Mouse (Mus musculus) erythroblast, adult 5-6 weeks (primary cell): ENCODE results near the gene Atl1. TPM values are rescaled to one million over a fixed set of nuclear protein-coding genes. Genes with fewer than 3 reads are reported as not detected.
A peak's percentile ranks its signal among the peaks of the same experiment; 100 is the strongest.

Source experiments
- ATAC-seq: replicated peaks from 2 replicates; pipeline ENCODE4 v1.8.0; 2016; ENCODE audit warnings: moderate number of reproducible peaks, mild to moderate bottlenecking, moderate TSS enrichment, inconsistent platforms; ENCODE audit not compliant: poor library complexity, low FRiP score, severe bottlenecking
- total RNA-seq, 2 experiments: library from RNA; stranded (forward) in 1 of 2; stranded (reverse) in 1 of 2; fragments of 150-400 nt in 1 of 2; fragments of 200-764, 138-1000 nt in 1 of 2; gene quantifications; 2 replicates each; pipeline versions ENCODE4 v1.2.3 to v1.2.4; 2015 to 2017; ENCODE audit warnings: low replicate concordance in 2 of 2

The Atl1 gene
- total RNA-seq, 2 experiments from 2014 or later = 9.6 to 12.8 TPM

DNA sequence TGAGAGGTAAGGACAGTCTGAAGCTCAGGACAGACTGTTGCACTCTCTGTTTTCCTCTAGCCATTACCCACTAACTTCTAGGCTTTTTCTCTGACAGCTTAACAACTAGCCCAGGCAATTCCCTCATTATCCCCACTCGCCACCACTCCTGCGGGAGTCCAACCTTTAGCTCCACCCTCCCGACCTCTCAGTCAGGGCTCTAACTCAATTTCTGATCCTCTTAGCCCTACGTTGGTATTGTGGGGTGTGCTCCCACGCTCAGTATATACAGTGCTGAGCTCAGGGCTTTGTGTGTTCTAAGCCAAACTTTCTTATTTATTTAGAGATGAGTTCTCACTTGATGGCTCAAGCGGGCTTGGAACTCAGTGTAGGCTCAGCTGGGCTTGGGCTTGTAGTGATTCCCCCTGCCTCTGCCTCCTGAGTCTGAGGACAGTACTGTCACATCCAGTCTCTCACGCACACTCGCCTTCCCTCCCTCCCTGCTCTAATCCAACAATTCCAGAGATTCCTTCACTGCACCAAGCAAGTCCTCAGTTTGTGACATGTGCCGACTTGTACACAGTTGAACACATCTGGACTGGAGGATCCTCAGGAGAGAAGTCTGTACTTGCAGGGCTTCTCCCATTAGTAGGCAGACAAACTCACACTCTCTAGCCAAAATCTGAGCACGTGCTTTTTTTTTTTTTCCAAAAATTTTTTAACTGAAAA is 11.1 kb upstream of the Atl1 start:
- ATAC-seq = no peak

GRCm38 (mm10) chr12:69884053-69884452 is 8.4 kb upstream of the Atl1 start:
- ATAC-seq = no peak

- no peak for ATAC-seq
Measured at GRCm38 (mm10) chr12:69885170-69885923, 7.1 kb upstream of the Atl1 start.

GRCm38 (mm10) chr12:69887776-69888175 is 4.6 kb upstream of the Atl1 start:
- ATAC-seq = no peak

GRCm38 (mm10) chr12:69888345-69888744 is 4.1 kb upstream of the Atl1 start:
- no peak for ATAC-seq

DNA sequence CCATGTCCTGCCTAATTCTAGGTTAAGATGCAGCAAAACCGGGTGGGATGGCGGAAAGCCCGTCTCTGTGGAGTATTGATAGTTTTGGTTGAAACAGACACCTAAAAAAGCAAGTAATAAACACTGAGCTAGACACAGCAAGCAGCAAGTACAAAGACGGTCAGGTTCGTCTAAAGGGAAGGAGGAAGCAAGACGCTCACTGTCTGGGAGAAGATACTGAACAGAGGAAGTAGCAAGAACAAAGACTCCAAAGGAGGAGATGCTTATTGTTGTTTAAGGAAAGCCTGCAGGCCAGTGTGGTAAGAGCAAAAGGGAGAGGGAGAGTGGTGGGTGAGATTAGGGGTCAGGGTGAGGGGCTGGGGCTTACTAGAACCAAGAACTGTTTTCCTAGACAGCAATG is 2.4 kb upstream of the Atl1 start:
- ATAC-seq = no peak

DNA sequence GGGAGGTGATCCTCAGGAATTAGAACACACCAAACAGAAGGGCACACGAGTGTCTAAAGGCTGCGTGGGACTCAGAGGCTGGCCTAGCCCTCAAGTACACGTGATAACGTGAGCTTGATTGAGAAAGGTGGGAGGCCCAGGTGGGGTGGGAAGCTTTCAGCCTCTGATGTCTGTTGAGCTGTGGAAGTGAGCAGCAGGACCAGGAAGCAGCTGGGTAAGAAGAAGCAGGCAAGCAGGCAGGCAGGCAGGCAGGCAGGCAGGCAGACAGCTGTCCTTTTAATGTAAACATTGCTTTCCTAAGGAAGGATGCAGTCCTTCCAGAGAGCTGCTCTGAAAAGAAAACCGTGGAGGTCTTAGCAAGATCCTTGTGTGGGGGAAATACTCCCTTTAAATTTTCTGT is 1.9 kb upstream of the Atl1 start:
- peak; percentile 36 for ATAC-seq

- ATAC-seq = no peak
Measured at GRCm38 (mm10) chr12:69891721-69892120, 693 bp upstream of the Atl1 start.

GRCm38 (mm10) chr12:69893927-69894326 is 1.5 kb downstream of the Atl1 start:
- ATAC-seq = no peak

DNA sequence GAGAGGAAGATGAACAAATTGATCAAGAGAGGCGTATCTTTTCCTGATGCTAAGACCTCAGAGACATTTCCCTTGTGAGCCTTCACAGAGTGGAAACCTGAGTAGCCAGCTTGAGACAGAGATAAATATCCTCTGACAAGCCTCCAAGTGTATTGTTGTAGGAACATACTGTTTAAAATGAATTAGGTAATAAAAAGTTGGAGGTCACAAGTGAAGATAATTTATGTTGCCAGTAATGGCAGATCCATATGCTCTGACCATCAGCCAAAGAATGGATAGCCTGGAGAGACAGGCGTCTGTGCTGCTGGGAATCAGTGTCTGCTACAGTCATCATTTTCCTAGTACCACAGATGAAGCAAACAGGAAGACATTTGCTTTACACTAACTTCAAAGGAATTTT is 2.6 kb downstream of the Atl1 start:
- ATAC-seq = no peak

GRCm38 (mm10) chr12:69898119-69898518 is 5.7 kb downstream of the Atl1 start:
- ATAC-seq = no peak

DNA sequence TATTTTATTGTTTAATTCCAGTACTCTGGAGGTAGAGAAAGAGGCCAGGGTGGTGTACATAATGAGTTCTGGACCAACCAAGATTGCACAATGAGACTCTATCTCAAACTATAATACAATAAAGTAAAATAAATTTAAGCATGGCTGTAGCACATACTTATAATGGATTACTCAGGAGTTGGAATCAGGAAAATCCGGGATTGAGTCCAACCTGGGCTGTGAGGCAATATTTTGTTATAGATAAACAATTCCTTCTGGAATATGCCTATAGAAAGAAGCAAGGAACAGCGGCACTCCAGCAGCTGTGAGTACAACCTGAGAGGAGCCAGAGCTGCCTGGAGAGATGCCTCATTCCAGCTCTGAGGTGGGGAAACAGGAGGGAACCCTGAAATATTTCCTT is 12.6 kb downstream of the Atl1 start:
- no peak for ATAC-seq

DNA sequence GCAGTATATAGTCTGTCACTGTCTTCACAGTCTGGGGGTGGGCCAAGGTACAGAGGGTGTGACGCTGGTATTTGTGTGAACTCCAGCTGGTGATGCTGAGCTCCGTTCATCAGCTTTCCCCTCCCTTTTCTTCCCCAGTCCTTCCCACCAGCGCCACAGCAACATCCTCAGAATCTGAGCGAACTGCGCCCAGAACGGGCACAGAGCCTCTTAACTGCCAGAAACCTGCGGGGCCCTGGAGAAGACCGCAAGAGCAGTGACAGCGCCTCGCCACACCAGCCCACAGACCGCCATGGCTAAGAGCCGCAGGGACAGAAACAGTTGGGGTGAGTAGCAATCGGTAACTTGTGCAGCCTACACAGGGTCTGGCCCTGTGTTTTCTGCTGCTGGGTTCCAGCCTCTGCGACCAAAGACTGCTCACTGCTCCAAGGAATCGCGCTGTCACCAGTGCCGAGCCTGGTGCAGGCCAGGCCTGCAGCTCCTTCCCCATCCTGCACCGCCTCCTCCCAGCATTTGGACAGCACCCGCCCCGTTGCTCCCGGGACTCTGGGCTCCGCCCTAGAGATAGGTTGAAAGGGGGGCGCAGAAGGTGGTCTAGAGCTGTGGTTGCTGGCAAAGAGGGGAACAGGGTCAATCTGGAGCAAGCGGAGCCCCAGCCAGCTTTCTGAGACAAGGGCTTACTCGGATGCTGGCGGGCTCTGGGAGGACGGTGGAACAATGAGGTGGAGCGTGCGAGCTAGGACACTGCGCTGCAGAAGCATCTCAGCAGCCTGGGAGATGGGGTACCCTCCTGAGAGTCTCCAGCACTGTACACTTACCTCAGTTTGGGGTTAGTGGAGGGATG is 15.5 kb downstream of the Atl1 start:
- peak; percentile 52; the same call in 1 of the 2 replicates for ATAC-seq

GRCm38 (mm10) chr12:69908511-69908900 is 16.1 kb downstream of the Atl1 start:
- ATAC-seq = no peak

DNA sequence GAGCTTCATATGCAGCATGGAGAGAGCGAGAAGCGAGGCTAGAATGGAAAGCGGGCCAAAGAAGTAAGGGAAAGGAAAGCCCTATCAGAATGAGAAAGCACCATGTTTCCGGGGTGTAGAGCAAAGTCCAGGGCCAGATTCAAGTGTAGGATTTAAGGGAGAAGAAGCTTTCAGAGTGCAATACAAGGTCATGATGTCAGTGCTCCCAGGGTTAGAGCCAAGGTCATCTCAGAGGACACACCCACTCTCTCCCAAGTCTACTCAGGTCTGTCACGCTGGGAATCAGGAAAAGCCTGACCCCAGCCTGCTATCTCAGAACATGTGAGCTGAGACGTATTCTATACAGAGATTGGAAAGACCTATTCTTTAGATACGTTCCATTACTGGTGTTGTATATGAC is 19.5 kb downstream of the Atl1 start:
- no peak for ATAC-seq

DNA sequence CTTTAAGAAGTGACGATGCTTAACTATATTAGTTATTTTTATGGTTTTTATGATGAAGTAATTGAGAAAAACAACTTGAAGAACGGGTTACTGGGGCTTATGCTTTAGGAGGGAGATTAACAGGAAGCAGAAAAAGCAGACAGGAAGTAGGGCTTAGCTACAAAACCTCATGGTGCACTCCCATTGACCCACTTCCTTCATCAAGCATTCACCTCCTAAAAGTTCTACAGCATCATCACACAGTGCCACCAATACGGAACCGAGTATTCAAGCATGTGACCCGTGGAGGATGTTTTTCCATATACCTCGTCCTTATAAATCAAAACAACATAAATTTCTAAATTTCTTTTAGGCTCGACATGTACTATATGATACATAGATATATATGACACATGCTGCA is 20.3 kb downstream of the Atl1 start:
- no peak for ATAC-seq

DNA sequence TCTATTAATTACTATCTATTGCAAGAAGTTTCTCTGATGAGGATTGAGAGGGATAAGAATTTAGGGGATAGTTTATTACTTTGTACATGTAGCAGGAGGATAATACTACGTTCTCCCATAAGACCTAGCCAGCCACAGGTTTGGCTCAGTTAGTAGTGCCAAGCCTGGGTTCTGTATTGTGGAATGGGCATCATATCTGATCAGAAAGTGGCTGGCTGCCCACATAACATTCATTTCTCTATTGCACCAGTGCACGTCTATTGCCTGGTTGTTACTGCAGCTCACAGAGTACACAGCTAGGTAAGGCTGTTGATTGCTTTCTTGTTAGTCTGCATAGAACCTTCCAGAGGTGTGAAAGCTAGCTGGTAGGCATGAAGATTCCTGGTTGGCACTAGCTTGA is 25.5 kb downstream of the Atl1 start:
- no peak for ATAC-seq

DNA sequence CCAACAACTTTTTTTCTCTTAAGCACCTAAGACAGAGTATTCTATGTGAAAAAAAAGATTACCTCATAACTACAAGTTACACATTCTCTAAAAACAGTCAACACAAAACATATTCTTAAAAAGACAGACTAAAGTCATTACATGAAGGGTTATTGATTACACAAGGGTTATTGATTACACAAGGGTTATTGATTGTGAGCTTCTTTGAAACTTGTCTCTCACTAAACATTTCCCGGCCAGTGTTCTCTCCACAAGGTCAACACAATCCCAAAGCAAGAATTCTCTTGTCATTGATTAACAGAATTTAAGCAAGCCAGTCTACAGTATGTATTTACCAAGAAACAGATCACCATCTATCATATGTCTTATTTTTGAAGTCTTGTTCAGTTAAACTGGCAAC is 29.7 kb downstream of the Atl1 start:
- ATAC-seq = no peak

- ATAC-seq = no peak
Measured at GRCm38 (mm10) chr12:69923128-69923527, 30.7 kb downstream of the Atl1 start.

DNA sequence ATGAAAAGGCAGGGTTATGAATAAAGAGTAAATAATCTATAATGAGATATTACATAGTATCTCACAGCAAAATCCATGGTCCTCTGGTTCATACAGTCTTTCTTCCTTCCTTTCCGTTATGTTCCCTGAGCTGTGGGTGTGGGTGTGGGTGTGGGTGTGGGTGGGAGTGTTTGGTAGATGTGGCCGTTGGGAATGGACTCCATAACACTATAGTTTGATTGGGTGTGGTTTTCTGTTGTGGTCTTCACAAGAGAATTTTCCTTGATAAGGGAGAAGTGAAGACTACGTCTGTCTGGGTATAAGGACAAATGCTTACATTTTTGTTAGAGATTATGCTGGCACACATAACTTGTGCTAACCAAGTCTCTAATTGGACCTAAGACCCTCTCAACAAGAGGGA is 31.2 kb downstream of the Atl1 start:
- no peak for ATAC-seq

GRCm38 (mm10) chr12:69924012-69924411 is 31.6 kb downstream of the Atl1 start:
- peak; percentile 86 for ATAC-seq
